Mouse (Mus musculus): ENCODE data around the gene Tubb3. TPM values are rescaled to one million over a fixed set of nuclear protein-coding genes. Genes with fewer than 3 reads are reported as not detected.
A peak's percentile ranks its signal among the peaks of the same experiment; 100 is the strongest.
"Not testable (repeated sequence)": the region's sequence is repeated elsewhere in the genome, so short reads cannot be mapped to it uniquely, and the experiment has no call there.

Tubb3 gene
- total RNA-seq, 2 experiments from 2014 or later, result 59.5 to 102 TPM

DNA sequence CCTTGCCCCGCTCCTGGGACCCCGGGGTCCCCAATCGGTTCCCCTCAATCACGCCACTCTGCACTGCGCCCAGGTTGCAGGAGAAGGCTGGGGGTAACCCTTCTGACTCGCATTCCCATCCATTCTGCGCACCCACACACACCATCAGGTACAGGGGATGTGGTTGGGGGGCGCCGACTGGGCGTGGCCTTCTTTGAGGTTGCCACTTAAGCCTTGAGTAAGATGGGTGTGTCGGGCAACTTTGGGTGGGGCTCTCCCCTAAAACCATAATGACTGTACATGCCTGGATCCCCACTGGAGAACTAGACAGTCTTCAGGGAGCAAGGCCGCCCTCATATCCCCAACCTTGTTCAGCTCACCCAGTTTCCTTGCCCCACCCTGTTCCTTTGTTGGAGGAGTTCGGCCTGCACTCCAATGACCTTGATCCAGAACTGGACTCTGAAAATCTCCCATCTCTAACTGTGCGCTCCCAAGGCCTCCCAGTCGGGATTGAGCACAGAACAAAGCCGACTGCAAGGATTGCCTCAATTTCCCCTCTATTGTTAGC lies 630 bp downstream of the Tubb3 start:
- no peak for DNase-seq (ENCODE audit: low spot score in 2 of 2)

DNA sequence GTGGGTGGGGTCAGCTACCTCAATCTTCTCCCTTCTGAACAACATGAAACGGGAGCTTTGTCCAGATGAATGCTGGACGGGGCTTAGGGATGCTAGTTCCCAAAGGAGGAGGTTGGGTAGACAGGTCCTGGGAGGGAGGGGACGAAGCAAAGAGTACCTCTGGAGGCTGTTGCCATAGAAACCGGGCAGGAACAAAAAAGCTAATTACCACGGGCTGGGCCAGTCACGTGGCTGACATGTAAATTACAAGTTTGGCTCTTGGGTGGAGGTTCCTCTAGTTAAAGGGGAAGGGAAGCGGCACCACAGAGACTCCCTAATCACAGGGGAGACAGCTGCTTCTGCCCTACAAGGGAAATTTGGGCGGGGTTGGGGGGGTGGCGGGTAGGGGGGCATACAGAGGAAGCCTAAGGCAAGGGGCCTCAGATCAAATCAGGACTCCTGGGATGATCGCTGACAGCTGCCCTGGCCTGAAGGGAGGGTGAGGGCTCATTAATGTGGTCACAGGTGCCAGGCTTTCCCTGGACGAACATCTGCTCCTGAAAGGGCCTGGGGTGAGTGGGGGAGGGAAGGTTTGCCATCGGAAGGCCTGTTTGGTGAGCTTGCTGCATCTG lies 1.4 kb downstream of the Tubb3 start:
- DNase-seq (ENCODE audit: low spot score in 2 of 2), result no peak

DNA sequence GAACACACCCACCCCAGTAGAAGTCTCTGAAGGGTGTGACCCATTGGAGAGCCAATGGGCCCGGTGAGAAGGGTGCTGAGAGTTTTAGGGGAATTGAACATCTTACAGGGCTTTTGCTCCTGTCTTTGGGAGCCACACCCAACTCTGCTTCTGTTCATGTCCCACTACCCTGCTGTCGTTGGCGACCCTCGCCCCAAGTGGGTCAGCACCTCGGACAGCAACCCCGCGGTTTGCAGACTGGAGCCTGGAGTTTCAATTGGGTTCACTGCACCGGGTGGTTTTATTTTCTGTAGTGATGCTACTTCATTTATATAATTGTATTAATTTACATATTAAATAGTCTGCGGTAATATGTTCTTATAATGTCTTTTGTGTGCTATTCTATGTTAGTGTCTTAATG lies 3.0 kb downstream of the Tubb3 start:
- no peak for DNase-seq (ENCODE audit: low spot score in 2 of 2)

DNA sequence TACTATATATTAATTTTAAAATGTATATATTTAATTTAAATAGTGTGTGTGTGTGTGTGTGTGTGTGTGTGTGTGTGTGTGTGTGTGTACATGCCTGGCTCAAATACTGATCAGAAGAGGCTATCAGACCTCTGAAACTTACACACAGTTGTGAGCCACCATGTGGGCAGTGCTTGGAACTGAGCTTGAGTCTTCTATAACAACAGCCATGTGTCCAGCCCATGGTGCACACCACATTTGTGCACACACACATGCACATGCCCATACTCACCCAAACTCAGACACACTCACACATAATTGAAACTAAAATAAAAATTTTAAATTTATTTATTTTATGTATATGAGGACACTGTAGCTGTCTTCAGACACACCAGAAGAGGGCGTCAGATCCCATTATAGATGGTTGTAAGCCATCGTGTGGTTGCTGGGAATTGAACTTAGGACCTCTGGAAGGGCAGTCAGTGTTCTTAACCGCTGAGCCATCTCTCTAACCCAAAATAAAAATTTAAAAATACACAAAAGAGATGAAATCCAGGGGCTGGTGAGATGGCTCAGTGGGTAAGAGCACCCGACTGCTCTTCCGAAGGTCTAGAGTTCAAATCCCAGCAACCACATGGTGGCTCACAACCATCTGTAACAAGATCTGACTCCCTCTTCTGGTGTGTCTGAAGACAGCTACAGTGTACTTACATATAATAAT lies 3.9 kb downstream of the Tubb3 start:
- DNase-seq (ENCODE audit: low spot score in 2 of 2), result not testable (repeated sequence)

DNA sequence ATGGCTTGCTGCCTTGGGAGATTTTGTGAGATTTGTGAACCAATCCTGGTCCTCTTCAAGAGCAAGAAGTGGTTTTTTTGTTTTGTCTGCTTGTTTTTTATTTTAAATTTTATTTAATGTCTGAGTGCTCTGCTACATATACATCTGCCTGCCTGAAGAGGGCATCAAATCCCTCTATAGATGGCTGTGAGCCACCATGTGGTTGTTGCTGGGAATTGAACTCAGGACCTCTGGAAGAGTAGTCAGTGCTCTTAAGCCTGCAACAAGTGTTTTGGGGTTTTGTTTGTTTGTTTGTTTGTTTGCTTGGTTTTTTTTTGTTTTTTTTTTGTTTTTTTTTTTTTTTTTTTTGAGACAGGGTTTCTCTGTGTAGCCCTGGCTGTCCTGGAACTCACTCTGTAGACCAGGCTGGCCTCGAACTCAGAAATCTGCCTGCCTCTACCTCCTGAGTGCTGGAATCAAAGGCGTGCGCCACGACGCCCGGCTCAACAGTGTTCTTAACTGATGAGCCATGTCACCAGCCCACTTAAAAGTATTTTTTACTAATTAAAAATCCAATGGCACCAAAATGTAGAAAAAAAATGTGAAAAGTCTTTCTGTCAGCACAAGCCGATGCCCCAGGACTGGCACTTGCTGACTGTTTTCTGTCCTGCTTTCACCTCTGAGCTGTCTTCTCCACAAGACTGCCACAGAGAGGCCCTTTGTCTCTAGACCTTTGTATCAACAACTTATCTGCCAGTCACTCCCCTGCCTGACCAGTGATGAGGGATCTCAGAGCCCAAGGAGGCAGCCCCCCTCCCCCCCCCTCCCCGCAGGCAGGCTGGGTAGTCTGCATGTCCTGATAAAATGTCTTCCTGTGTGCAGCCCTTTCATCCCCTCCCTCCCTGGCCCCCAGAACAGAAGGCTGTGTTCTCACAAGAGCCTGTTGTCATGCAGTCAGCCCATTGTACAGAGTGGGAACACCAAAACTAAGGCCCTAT lies 5.0 kb downstream of the Tubb3 start:
- DNase-seq (ENCODE audit: low spot score in 2 of 2), result no peak

DNA sequence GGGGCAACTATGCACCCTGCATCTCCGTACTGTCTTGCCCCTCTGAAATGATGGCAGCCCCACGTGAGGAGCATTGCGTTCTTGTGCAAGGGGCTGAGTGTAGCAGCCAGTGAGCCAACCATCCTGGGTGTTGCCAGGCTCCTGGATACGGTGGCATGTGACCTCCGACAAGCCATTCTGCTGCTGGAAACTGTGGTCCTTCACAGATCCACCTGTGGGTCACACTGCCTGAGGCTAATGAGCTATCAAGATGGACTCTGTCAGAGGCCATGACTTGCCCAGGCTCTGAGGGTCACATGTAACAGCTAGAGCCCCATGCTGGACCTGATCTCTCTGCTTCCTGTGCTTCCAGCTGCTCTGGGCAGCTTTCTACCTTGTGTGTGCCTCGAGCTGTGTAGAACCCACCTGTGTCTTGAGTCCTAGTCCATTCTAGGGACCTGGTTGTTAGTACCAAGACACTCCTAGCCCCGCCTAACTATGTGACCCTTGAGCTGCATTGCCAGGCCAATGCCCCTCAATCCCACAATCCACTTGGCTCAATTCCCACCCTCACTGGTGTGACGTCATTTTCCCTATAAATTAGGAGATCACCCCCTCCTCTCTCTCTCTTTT lies 5.8 kb downstream of the Tubb3 start:
- no peak for DNase-seq (ENCODE audit: low spot score in 2 of 2)

DNA sequence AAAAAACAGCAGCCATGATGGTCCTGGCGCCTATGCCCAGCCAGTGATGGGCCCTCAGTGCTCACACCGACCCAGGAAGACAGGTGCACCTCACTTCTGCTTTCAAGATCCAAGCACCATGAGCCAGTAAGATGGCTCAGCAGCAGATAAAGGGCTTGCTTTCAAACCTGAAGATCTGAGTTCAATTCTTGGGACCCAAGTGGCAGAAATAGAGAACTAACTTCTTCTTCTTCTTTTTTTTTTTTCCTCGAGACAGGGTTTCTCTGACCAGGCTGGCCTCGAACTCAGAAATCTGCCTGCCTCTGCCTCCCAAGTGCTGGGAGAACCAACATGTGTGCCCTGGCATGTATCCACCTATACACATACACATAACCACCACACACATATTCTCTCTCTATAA lies 8.5 kb downstream of the Tubb3 start:
- DNase-seq (ENCODE audit: low spot score in 2 of 2), result no peak

DNA sequence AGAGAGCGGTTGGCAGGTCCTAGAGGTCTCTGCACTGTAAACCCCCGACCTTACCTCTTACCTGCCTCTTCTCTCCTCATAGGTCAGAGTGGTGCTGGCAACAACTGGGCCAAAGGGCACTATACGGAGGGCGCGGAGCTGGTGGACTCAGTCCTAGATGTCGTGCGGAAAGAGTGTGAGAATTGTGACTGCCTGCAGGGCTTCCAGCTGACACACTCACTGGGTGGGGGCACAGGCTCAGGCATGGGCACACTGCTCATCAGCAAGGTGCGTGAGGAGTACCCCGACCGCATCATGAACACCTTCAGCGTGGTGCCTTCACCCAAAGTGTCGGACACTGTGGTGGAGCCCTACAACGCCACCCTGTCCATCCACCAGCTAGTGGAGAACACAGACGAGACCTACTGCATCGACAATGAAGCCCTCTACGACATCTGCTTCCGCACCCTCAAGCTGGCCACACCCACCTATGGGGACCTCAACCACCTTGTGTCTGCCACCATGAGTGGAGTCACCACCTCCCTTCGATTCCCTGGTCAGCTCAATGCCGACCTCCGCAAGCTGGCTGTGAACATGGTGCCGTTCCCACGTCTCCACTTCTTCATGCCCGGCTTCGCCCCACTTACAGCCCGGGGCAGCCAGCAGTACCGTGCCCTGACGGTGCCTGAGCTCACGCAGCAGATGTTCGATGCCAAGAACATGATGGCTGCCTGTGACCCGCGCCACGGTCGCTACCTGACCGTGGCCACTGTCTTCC lies 9.5 kb downstream of the Tubb3 start:
- DNase-seq (ENCODE audit: low spot score in 2 of 2), result no peak

DNA sequence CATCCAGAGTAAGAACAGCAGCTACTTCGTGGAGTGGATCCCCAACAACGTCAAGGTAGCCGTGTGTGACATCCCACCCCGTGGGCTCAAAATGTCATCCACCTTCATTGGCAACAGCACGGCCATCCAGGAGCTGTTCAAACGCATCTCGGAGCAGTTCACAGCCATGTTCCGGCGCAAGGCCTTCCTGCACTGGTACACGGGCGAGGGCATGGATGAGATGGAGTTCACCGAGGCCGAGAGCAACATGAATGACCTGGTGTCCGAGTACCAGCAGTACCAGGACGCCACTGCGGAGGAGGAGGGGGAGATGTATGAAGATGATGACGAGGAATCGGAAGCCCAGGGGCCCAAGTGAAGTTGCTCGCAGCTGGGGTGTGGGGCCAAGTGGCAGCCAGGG lies 10.1 kb downstream of the Tubb3 start:
- DNase-seq (ENCODE audit: low spot score in 2 of 2), result no peak

DNA sequence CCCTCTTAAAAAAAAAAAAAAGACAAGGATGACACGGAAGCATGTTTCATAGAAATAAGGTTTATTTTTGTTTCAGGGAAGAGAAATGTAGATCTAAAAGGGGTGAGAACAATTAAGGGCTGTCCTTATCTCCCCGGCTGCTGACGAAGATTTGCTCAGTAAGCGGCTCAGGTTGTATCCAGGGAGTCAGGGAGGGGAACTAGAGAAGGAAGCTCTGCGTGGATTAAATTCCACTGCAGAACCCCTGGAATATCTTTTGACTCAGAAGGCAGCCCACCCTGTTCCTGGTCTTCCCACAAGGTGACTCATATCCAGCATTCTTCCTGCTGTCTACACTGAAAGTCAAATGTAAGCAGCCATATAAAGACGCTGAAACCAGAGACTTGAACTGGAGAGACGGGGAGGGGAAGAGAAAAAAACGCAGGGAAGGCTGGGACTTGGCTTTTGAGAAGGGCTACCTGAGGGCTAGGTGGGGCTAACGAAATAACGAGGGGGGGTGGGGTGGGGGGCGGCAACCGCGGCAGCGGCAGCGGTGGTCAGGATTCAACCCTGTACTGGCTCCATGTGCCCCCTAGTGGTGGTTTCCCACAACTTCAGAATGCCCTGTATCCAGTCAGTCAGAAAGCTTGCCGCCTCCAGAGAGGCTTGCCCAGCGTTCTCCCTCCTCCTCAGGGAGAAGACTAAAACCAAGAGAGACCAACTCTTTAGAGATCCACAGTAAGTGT lies 11.0 kb downstream of the Tubb3 start:
- DNase-seq (ENCODE audit: low spot score in 2 of 2), result peak in 1 of 2 experiments; percentile 58

DNA sequence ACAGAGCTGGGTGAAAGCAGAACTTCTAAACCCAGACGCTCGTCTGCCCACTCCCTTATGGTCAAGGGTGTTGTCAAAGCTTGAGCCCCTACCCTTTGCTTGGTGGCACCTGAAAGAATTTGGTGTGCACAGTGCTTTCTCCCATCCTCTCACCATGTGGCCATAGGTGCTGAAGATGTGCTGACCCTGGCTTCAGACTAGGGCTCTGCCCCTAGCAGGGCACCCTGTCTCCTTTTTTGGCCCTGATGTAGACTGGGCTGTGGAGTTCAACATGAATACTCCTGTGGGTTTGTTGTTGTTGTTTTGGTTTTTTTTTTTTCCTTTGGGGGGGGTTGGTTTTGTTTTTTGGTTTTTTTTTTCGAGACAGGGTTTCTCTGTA lies 11.5 kb downstream of the Tubb3 start:
- no peak for DNase-seq (ENCODE audit: low spot score in 2 of 2)

DNA sequence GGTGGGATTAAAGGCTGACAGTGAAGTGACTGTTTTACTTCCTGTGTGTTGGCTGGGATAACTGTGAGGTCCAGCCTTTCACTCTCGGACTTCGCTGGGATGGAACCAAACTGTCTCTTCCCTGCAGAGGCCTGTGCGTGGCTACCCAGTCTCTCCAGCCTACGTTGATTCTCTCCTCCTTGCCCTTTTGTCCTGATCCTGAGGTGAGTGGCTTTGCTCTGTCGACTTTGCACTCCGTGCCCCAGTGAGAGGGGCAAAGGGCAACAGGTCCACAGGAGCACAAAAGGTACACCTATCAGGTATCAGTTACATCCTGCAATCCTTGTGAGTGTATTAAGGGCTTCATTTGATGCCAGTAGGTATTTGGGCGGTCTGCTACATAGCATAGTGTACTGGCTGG lies 12.2 kb downstream of the Tubb3 start, which contains the start of gene Def8:
Gene Def8, plus strand, starts transcription at position 87 of the 400 bp plus-strand sequence.
- no peak for DNase-seq (ENCODE audit: low spot score in 2 of 2)

DNA sequence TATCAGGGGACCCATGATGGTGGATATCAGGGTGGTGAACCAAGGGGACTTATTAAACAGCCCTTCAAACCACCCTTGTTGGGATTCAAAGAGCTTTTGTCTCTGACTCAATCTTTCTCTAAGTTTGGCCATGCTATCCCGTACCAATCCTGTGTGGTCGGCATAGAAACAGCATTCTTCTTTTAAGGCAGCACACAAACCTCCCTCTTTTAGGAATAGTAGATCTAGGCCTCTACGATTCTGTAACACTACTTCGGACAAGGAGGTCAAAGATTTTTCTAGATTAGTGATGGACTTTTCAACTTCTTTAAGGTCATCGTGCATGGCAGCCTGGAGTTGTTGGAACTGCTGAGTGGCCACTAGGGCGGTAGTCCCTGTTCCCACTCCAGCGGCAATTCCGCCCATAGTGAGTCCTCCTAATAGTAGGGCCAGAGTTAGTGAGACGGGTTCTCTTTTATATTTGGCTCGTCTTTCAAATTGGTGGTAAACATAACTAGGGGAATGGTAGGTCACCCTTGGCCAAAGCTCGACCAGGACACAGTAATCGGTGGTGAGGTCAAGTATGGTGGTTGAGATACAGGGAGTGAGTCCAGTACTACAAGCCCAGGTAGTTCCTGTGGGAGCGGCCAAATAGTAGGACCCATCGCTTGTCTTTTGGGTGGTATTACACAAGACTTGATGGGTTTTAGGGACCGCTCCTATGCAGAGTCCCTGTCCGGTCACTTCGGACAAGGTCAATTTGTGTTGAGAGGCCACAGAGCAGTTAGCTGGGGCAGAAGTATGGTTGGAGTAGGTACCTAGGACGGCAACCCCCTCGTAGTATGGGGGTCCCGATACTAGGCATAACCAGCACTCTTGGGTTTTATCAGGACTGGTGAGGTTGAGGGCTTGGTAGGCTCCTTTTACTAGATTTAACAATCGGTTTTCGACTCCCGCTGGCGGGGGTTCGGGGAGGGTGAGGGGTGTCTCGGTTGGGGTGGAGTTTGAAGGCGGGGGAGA lies 15.6 kb downstream of the Tubb3 start:
- DNase-seq (ENCODE audit: low spot score in 2 of 2), result no peak

DNA sequence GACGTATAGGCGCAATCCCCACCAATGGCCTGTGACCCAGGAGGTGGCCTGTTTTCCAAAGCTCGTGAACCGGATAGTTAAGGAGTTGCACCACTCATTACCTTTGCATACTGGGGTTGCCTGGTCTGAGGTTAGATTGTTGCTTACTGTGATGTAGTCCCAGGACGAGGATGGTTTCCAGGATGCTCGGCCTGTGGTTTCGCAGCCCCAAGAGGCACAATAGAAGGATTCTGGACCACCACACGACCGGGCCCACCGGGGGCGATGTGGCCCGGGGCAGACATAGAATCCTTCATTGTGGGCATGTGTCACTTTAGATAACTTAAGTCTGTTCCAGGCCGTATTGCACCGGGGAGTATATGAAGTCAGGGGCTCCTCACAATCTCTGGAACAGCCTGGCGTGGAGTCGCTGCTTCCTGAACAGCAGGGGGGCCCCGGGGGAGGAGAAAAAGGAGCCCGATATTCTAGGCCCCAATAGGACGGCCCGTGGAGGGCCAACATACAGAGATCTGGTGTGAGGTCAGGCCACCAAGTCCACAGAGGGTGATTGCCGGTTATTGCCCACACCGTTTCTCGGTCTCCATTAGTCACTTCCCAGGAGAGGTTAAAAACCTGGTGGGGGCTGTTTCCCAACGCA lies 16.5 kb downstream of the Tubb3 start:
- no peak for DNase-seq (ENCODE audit: low spot score in 2 of 2)

DNA sequence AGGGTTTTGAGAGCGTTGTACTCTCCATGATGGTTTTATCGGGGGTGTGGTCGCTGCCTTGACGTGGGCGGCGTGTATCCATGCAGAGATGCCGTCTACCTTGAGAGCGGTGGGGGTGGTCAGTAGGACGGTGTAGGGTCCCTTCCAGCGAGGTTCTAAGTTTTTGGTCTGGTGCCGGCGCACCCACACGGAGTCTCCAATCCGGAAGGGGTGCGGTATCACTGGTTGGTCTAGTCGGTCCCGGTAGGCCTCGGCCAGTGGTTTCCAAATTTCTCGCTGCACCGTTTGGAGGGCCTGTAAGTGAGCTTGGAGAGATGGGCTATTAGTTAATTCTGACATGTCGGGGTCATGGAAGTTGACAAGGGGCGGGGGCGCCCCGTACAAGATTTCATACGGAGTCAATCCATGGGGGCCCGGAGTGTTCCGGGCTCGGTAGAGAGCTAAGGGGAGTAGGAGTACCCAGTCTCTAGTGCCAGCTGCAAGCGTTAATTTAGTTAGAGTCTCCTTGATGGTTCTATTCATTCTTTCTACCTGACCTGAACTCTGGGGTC lies 17.2 kb downstream of the Tubb3 start:
- DNase-seq (ENCODE audit: low spot score in 2 of 2), result no peak

DNA sequence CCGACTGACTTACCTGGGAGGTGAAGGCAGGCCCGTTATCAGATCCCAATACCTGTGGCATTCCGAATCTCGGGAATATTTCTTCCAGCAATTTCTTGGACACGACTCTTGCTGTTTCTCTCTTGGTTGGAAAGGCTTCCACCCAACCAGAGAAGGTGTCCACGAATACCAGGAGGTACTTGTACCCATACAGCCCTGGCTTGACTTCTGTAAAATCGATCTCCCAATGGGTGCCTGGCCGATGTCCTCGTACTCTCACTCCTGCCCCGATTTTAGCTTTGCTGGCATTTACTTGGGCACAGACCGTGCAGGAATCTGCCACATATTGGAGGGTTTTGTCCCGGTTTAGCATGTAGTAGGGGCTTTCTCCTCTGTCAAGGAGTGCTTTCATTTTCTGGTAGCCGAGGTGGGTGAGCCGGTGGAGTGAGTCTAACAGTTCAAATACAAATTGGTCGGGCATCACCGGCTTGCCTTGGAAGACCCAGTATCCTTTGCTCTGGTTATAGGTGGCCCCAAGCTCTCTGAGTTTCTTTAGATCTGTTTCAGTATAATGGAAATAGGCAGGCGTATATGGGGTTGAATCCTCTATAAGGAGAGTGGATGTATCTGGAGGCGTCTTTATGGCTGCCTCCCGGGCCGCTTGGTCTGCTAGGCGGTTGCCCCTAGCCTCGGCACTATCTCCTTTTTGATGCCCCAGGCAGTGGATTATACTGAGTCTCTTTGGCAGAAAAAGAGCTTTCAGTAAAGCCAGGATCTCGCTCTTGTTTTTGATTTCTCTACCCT lies 17.9 kb downstream of the Tubb3 start:
- DNase-seq (ENCODE audit: low spot score in 2 of 2), result no peak

DNA sequence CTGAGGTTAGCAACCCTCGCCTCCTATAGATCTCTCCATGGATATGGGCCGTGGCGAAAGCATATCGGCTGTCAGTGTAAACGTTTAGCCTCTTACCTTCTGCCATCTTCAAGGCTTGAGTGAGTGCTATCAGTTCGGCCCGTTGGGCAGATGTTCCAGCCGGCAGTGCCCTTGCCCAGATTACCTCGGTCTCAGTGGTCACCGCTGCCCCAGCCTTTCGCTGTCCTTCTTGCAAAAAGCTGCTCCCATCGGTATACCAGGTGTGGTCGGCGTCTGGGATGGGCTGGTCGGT lies 18.4 kb downstream of the Tubb3 start:
- DNase-seq (ENCODE audit: low spot score in 2 of 2), result not testable (repeated sequence)
